Mouse (Mus musculus) layer of hippocampus, adult 18-20 months (tissue): ENCODE measurements around the gene Vmn1r173. TPM values are rescaled to one million over a fixed set of nuclear protein-coding genes. Genes with fewer than 3 reads are reported as not detected.
"Not testable (repeated sequence)": the region's sequence is repeated elsewhere in the genome, so short reads cannot be mapped to it uniquely, and the experiment has no call there.

Experiments used
- DNase-seq, 2 experiments: peaks; one replicate each; pipeline ENCODE4 v3.0.0; 2022; ENCODE audit warnings: low spot score in 2 of 2
- long read RNA-seq: library from polyadenylated mRNA; stranded (forward); transcript quantifications from one replicate; pipeline ENCODE4 v2.0.0, GENCODE M21; 2021
- total RNA-seq, 2 experiments: library from RNA; stranded (reverse); gene quantifications; 2 replicates each; pipeline ENCODE4 v1.2.3; 2021

Gene Vmn1r173
- not detected for total RNA-seq
- long read RNA-seq: 0 reads

GRCm38 (mm10) chr7:23700403-23700802 lies at the start of gene Vmn1r173:
TSS of gene Vmn1r173 (plus strand) at chr7:23700703.
- DNase-seq: not testable (repeated sequence)

DNA sequence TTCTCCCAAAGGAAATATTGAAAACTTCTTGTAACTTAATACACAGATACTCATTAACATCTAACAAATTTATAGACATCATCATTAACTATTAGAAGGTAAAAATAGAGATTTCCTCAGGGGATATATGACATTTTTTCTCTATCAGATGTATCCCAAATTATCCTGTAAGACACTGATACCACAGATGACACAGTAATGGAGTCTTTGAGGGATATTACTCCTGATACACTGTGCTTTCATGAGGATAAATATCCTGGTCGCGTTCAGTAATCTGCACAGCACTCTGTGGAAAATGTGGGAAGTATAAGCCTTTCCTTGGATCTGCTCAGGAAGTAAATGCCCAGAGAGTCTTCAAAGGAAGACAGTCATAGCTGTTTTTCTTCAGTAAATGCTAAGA lies 42.5 kb upstream of the Vmn1r173 start, which contains the start of gene Vmn1r172:
Vmn1r172 (plus strand) TSS at position 301 of the 400 bp plus-strand sequence.
- DNase-seq: no peak

DNA sequence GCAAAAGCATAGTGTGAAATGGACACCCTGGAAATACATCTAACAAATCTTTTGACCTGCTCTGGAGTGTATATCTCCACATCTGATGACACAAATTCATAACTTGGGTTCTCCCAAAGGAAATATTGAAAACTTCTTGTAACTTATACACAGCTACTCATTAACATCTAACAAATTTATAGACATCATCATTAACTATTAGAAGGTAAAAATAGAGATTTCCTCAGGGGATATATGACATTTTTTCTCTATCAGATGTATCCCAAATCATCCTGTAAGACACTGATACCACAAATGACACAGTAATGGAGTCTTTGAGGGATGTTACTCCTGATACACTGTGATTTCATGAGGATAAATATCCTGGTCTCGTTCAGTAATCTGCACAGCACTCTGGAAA lies 51.5 kb downstream of the Vmn1r173 start, which contains the start of gene Vmn1r174:
Vmn1r174 (plus strand) TSS at position 301 of the 400 bp plus-strand sequence.
- not testable (repeated sequence) for DNase-seq

Other genes with a start within 250 kb of the Vmn1r173 start
- not detected for gene Vmn1r167, start 193.5 kb upstream of the Vmn1r173 start, total RNA-seq
- gene Vmn1r168, start 161.0 kb upstream of the Vmn1r173 start, total RNA-seq: not detected
- gene Vmn1r169, start 125.2 kb upstream of the Vmn1r173 start, total RNA-seq: not detected
- gene Vmn1r170, start 94.5 kb upstream of the Vmn1r173 start, total RNA-seq: not detected
- gene Vmn1r171, start 70.0 kb upstream of the Vmn1r173 start, total RNA-seq: not detected
- gene Vmn1r172, start 42.4 kb upstream of the Vmn1r173 start, total RNA-seq: not detected
- not detected for gene Vmn1r174, start 51.6 kb downstream of the Vmn1r173 start, total RNA-seq
- gene Vmn1r175, start 109.9 kb downstream of the Vmn1r173 start, total RNA-seq: not detected
- not detected for gene Vmn1r176, start 136.7 kb downstream of the Vmn1r173 start, total RNA-seq
- gene Vmn1r177, start 165.7 kb downstream of the Vmn1r173 start, total RNA-seq: not detected
- not detected for gene Vmn1r178, start 191.3 kb downstream of the Vmn1r173 start, total RNA-seq
- gene Vmn1r179, start 226.3 kb downstream of the Vmn1r173 start, total RNA-seq: not detected
- gene Vmn1r180, start 249.9 kb downstream of the Vmn1r173 start, total RNA-seq: not detected